Mouse (Mus musculus): ENCODE measurements around the gene Ston2.

Ston2 gene

DNA sequence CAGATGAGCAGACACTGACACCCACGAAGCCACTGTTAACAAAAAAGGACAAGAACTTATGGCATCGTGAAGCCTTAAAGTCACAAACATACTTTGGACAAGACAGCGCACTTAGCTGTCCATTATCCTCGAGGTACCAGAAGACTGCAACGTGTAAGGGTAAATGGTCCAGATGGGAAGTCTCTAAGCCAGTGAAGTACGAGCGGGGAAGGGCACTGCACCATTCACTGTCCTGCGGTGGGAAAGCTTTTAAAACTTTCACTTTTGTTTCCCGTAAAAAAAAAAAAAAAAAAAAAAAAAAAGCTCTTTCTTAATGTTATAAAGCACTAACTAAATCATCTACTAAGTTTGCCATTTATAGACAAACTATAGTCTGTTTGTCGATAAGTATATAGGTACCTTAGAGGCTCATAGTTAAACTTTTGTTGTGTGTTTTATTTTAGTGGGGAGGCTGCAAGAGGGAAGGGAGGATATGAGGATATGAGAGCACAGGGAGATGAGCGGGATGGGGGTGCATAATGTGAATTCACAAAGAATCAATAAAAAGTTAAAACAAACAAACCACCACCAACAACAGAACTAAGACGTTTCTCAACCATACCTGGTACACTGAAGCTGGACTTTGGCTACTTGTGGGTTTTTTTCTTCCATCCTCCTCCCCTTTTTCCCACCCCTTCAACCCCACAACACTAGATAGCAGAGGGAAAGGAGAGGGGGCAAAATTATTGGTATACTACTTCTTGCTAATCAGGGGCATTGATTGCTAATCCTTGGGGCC, 127.4 kb downstream of the Ston2 start:
- WGBS, result 90% methylated on average over 12 of the region's 12 CpGs

DNA sequence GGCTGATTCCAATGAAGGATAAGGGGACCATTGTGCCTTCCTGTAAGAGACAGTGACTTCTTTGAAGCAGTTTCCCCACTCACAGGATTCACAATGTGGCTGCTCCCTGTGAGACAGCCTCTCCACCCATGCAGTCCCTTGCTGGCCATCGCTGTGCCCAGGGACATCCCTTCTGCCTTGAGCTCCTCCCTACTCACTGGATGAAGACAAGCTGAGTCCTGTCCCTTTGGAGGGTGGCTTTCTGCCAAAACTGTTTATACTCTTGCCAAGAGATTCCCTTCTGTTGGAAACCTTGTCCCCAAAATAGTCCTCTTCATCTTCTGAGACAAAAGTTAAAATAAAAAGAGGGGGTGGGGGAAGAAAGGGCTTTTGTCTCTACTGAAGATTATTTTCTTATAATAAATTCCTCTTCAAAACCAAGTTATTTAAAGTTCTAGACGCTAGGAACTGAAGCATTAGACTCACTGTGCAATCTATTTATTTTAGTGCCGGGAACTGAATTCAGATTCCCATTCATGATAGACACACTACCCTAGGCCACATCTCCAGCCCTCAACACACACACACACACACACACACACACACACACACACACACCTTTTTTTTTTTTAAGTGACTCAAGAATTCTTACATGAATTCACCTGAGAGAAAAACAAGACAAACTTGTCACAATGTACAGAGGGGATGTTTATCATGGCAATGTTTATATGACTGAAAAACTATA, 133.6 kb downstream of the Ston2 start:
- 25% methylated on average over 3 of the region's 3 CpGs for WGBS

DNA sequence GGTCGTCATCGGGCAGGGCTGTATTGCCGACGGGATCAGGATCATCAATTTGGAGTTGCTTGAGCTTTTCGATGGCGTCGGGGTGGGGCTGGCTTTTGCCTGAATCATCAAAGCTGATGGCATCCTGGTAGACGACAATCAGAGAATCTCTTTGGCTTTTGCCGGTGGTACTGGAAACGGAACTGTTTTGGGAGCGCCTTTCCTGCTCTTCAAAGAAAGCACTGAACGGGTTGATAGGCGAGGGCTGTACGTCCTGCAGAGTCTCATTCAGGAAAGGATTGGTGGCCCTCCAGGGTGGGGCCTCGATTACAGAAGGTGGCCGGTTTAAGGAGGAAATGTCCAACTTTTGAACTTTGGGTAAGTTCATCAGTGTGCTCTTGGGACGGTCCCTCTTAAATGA, 139.8 kb downstream of the Ston2 start:
- WGBS, result 94% methylated on average over 17 of the region's 17 CpGs

DNA sequence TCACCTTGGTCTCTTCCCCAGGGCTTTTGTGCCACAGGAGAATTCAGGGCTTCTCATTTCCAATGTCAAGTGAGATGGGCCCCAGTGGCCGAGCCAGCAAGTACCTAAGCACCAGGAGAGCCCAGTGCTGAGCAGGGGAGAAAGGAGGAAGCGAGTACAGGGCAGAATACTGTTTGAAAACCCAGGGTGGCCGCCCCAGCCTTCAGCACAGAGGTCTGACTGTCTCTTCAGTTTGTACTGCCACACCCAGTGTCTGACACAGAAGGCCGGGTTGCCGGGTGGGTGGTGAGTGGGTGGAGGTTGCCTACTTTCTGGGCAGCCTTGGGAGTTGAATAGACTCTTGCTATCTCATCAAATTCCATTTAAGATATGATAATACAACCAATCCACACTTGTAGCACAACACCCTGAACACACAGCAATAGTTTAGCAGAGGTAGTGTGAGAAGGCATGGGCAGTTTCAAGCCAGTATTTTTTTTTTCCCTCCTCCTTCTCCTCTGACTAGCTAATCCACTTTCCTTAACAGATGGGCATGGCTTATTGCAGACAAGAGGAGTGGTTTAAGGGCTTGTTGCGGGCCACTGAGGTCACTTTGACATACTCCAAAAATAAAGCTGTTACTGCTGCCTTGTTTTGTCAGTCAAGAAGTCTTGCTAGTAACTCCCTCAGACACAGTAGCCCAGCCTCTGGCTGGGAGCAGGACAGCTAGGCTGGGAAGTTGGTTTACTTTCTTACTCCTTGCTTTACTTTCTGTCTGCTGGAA, 142.6 kb downstream of the Ston2 start:
- 83% methylated on average over 6 of the region's 6 CpGs for WGBS

DNA sequence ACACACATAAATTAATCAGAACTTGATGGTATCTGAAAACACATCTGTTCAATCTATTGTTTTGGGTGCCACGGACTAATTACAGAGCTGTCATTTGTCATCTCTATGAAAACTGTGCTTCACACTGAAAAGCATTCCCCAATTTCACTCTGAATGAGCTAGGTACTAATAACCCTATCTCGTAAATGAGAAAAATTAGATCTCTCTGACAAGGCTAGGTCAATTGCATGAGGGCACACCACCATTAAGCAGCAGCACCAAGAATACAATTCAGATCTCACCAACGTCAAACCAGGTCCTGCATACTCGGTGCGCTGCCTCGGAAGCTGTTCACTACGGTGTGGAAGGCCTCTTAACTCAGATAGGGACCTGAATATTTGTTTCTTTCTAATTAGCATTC, 145.0 kb downstream of the Ston2 start:
- WGBS, result 93% methylated on average over 7 of the region's 7 CpGs

DNA sequence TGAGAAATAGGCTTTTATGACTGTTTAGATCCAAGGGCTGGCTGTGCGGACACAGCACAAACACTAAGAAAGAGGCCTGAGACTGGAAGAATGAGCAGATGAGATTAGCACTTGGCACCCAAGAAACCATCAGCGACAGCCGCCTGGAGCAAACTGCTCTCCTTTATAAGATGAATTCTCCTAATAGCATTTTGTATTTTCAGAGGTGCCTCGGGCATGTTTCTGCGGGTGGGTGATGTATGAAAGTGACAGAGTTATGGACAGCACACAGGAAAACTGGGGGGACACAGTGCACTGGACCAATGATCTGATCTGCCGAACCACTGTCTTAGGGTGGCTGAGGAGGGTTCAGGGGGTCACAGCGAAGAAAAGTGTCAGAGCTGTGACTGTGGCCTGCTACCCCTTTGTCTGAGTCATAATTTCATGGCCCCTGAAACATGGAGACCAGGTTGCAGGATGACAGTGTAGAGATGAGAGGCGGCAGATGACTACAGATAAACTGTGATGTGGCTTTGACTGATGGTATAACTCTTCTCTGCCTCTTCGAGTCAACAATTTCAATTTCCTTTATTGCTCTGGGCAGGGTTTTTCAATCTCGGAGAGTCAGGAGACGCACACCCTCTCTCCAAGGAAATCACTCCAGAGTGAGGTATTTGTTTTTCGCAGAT, 145.6 kb downstream of the Ston2 start:
- 87% methylated on average over 12 of the region's 12 CpGs for WGBS

DNA sequence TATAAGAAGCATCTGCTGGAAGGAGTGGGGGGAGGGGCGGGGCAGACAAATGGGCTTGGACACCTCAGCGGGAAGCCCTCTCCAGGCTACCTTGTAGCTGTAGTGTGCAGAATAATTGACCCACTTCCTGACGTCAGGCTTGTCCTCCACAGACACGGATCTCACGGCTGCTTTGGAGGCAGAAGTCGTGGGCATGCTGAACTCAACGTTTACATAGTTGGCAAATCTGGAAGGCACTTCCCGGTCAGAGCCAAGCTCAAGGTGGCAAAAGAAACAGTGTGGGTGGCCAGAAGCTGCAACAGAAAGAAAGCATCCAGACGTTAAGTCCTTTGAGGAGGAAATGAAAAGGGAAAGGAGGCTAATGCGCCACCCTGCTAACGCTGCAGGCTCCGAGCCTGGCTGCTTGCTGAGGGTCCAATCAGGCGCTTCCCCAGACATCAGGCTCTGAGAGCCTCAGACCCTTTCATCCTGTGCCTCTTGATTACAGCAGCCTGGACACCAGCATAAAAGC, 146.5 kb downstream of the Ston2 start:
- 21% methylated on average over 13 of the region's 13 CpGs for WGBS

DNA sequence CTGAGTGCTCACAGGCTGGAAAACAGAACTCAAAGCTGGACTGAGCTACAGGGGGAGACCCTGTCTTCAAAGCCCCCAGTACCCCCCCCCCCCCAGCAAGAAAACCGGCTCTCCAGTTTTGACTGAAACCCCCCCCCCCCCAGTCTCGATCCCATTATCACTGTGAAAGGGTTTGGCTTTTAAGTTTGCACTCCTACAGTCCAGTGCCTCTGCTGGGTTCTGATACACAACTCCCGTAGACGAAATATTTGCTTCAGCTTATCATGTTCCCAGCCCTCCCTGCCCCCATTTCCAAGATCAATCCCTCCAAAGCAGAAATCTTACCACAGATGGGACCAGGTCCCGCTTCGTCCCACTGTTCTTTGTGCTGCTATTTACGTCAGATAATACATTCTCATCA, 147.1 kb downstream of the Ston2 start:
- WGBS, result 31% methylated on average over 7 of the region's 7 CpGs

DNA sequence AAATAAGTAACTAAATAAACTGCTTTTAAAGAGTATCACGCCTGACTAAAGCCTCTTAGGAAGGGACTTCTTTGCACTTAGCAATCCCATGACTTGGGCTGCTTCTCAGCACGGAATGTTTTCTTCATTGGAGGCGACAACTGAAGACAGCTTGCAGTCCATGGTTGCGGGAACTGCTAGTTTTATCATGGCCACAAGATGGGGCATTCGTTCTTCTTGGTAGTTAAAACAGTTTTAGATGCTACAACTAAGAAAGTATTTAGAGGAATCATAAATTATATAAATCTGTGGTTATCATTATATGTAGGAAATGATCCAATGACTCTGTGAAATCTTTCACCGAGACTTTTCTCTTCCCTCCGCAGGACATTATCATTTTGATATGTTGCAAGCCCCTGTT, 147.5 kb downstream of the Ston2 start:
- WGBS, result 24% methylated on average over 7 of the region's 7 CpGs

DNA sequence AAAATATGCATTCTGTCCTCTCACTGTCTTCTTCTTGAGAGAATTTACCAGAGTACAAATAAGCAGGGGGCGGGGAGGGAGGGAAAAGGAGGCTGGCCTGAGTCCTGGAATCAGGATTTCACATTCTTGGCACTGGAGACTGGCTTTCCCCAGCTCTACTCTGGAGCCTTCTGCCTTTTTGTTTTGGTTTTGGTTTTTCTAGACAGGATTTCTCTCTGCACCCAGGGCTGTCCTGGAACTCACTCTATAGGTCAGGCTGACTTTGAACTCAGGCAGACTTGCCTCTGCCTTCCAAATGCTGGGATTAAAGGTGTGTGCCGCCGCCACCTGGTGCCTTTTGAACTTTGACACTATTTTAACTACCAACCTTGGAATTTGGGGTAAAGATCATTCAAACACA, 149.8 kb downstream of the Ston2 start:
- 74% methylated on average over 3 of the region's 3 CpGs for WGBS

DNA sequence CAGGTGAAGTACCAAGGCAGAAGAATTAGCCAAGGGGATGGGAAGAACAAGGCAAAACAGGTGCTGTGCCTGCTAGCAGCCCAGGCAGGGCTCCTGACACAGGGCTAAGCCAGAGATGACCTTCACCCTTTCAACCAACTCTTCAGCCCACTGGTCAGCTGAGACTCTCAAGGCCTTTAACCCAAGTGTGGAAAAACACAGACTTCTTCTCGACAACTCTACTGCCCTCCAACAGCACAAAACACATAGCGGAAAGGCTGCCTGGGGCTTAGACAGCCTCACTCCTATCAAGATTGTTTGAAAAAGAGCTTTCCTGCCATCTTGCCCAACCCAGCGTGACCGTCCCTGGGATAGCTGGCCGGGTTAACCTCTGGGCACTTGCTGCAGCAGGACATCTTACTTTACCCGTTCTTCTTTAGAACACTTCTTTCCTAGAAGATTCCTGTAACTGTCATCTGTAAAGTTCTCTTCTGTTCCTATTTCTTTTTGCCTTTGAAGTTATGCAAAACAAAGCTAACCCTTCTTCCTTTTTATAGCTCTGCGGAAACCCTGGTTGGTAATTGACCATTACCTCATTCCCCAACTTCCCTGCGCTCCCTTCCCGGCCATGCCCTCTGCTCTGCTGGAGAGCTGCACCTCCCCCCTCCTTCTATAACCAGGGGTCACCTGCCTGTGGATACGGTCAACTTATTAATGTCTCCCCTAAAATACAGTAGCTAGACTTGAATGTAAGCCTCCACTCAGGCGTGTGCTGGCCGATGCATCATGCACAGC, 150.9 kb downstream of the Ston2 start:
- WGBS, result 74% methylated on average over 12 of the region's 12 CpGs

DNA sequence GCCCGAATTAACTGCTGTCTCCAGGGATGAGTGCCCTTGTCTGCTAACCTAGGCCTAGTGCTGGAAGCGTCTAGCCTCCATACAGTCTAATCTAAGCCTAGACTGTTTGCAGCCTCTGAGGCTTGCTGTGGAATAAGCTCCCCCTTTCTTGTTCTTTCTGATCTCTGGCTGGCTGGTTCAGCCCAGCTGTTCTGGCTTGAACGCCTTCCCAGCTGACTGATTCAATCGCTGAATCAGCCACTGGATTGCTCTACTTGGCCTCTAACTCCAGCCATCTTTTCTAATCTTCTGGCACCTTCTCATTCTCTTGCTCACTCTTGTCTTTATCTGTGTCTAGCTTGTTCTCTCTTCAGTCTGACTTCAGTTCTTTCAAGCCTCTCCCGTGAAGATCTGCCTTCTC, 161.7 kb downstream of the Ston2 start:
- WGBS, result 83% methylated on average over 5 of the region's 5 CpGs

DNA sequence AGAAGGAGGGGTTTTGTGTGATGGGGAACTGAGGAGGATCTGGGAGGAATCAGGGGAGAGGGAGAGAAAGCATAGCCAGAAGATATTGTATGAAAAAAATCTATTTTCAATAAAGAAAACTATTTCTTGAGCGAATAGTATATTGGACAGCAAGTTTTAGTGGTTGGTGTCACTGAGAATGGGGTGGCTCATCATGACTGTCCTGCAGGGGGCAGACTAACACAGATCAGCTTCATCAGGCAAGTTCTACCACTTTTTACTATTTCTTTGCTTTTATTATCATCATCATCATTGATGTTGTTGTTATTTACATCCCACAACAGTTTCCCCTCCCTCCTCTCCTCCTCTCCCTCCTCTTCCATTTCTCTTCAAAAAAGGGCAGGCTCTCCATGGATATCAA, 163.2 kb downstream of the Ston2 start:
- WGBS, result 90% methylated on average over 1 of the region's 1 CpGs

DNA sequence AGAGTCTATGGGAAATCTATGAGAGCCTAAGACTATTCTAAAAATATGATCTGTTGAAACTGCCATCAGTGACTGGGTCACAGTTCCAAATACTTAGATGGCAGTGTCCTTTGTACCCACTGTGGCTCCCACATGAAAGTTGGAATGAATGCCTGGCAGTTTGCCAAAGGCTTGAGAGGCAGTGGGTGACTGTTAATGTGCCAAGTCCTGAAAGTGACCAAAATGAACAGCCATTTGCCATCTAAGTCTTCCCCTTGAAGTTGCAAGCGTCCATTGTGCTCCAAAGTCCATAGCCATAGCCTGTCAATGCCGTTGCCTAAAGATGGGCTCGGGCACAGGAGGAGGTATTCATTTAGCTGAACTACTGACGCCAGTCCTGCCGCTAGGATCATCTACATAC, 178.8 kb downstream of the Ston2 start:
- 61% methylated on average over 5 of the region's 5 CpGs for WGBS

DNA sequence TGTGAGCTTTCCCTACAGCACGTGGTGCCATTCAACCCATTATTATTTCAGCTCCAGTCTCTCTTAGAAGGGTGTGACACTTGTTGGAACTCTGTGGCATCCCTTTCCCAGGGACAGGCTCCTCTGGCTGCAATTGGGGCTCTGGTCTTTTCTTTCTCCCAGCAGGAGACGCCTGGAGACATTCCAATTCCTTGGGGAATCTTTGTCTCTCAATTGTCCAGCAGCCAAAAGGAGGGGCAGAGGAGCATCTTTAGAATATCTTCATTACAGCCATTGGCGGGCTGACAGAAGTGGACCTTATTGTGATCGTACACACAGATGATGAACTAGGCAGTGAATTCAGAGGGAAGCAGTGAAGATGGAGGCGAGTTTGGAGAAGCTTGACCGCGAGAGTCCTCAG, 180.5 kb downstream of the Ston2 start:
- WGBS, result 69% methylated on average over 7 of the region's 7 CpGs

DNA sequence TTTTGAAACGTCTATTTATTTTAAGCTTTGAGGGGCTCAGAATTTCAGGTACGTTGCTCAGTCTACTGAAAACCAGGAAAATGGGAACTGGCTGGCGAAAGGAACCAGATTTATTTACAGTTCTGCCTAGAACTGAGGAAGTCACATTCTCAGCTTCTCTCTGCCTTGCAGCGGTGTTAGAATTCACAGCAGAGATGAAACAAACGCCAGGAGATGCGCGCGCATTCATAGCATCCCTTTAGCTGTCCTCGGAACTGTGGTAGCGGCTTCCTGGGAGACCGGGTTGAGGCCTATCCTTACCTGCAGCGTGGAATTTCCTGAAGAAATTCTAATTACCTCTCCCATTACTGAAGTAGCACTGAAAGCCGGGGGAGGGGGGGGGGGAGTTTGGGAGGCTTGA, 181.5 kb downstream of the Ston2 start:
- 69% methylated on average over 13 of the region's 13 CpGs for WGBS

DNA sequence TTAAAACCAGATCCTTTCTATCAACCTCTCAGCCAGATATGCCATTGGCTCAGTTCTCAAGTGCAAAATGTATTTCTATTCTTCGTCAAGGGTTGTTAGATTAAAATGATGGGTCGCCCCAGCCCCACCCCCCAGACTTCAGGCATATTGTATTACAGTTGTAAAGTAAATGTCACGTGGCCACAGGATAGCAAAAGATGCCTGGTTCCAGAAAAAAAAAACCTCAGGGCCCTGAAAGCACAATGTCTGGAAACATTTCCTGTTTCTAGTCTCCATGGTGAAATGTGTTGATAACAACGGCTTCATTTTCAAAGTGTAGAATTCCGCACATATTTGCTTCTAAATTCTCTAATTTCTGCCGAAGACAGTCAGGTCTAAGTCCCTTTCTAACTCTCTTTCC, 183.6 kb downstream of the Ston2 start:
- 37% methylated on average over 6 of the region's 6 CpGs for WGBS

DNA sequence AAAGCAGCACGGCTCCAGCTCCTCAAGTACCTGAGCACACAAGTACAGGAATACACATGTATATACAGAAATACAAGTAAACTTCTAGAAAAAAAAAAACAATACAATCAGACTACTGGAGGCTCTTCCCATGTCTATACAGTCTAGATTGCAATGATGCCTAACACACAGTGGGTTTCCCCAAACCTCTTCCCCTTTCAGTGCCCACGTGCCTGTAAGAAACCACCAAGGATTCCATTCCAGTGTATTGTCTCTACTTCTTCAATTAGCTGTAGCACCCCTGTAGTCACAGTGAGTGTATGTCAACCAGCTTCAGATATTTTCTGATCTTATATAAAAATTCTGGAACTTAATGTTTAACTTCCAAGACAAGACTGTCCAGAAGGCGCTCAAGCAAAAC, 196.1 kb downstream of the Ston2 start:
- WGBS, result 96% methylated on average over 3 of the region's 3 CpGs

DNA sequence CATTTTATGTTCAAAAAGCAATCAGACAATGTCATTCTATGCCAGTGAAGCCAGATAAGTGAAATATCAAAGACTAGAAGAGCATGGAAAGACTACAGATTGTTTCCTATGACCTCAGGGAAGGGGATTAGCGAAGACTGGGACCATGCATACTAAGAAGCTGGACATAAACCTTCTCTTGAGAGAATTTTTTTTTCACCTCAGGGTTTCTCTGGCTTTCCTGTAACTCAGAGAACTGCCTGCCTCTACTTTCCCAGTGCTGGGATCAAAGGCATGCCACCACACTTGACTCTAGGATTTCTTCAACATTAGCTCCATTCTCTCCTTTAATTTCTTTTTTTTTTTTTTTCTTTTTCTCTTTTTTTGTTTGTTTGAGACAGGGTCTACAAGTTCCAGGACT, 197.0 kb downstream of the Ston2 start:
- WGBS, result 88% methylated on average over 1 of the region's 1 CpGs

DNA sequence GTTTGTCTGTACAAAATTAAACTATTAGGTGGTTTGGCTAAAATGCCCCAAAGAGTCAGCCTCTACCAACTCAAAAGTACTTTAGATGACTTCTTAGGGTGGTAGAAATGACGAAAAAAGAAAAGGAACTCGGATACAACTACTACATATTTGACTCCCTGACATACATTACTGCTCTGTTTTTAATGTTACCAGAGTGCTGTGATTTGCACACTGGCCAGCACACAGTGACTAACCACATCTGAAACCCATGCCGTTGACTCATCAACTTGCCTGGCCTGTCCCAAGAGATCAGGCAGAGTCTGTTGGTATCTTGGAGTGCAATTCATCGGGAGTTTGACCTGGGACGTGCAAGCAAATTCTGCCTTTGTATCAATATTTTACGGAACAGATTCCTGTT, 197.5 kb downstream of the Ston2 start:
- 24% methylated on average over 6 of the region's 6 CpGs for WGBS

Data from cerebral cortex, adult 2 months (tissue).